Mouse (Mus musculus): Measurements from ENCODE around the gene Mecp2. TPM values are rescaled to one million over a fixed set of nuclear protein-coding genes. Genes with fewer than 3 reads are reported as not detected.

The Mecp2 gene
- polyA plus RNA-seq, 1 experiment from 2014 or later: 17.1 TPM

DNA sequence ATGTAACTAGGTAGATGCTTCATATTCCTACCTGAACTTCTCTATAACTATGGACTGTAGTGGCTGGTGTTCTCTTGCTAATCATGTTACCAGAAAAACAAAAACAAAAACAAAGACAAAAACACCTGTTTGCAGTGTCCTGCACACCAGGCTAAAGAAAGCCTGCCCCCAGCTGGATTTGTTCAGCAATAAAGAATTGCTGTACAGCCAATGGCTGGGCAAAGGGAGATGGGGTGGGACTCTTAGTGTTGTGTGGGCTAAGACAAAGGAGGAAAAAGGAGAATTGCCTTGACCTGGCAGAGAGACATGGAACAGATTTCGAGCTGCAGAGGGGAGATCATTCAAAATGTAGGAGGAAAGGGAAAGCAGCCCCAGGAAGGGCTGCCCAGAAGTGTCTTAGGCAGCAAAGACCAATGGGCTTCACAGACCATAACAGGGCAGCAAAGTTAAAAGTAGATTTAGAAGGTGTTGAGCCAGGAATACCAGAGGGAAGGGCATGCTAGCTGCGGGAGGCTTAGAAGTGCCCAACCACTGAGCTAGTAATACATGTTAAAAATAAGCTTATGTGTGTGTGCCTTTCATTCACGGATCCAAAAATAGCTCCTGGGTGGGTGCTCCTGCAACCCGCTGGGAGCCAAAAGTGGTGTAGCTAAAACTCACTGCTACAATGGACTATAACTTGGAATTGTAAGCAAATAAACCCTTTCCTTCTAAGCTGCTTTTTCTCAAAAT lies 31.5 kb downstream of the Mecp2 start:
- no peak overlapping the region for H3K4me2 ChIP-seq
- no peaks in the 10 kb centered on the region for H3K4me1 ChIP-seq (ENCODE audit: control insufficient read depth, insufficient read depth, low read length)
- H3K36me3 ChIP-seq (ENCODE audit: control insufficient read depth, insufficient read depth, low read length): no peaks in the 10 kb centered on the region
- no peaks in the 10 kb centered on the region for H3K9me3 ChIP-seq (ENCODE audit: control insufficient read depth, low read length)
- H3K27ac ChIP-seq (ENCODE audit: low read depth, low read length): no peak overlapping the region
- no peaks in the 10 kb centered on the region for H3K27me3 ChIP-seq (ENCODE audit: control insufficient read depth, insufficient read depth, low read length)
- 74% methylated on average over 4 of the region's 4 CpGs for WGBS
- DNase-seq (ENCODE audit: low spot score, missing footprints) (no peak), ATAC-seq (ENCODE audit: low FRiP score) (no peak)
- H3K4me3 ChIP-seq (ENCODE audit: low read depth, low read length): no peak overlapping the region
- H3K9ac ChIP-seq (ENCODE audit: low read length): no peak overlapping the region

DNA sequence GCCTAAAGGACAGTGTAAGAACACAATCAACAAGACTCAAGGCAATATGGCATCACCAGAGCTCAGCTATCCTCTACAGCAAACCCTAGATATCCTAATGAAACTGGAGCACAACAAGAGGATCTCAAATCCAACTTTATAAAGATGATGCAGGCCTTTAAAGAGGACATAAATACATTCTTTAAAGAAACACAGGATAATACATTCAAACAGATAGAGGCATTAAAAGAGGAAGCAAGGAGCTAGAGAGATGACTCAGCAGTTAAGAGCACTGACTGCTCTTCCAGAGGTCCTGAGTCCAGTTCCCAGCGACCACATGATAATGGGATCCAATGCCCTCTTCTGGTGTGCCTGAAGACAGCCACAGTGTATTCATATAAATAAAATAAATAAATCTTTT lies 40.0 kb downstream of the Mecp2 start:
- Histone ChIP-seq H3K36me3 (ENCODE audit: control insufficient read depth, insufficient read depth, low read length) (no peaks in the 10 kb centered on the region), H3K4me3 (ENCODE audit: low read depth, low read length) (no peak overlapping the region), H3K9me3 (ENCODE audit: control insufficient read depth, low read length) (no peaks in the 10 kb centered on the region), H3K27me3 (ENCODE audit: control insufficient read depth, insufficient read depth, low read length) (no peaks in the 10 kb centered on the region), H3K9ac (ENCODE audit: low read length) (no peak overlapping the region), H3K4me2 (no peak overlapping the region), H3K27ac (ENCODE audit: low read depth, low read length) (no peak overlapping the region), H3K4me1 (ENCODE audit: control insufficient read depth, insufficient read depth, low read length) (no peaks in the 10 kb centered on the region)
- no peak for ATAC-seq (ENCODE audit: low FRiP score)
- WGBS: 70% methylated on average over 1 of the region's 1 CpGs
- DNase-seq (ENCODE audit: low spot score, missing footprints): no peak

DNA sequence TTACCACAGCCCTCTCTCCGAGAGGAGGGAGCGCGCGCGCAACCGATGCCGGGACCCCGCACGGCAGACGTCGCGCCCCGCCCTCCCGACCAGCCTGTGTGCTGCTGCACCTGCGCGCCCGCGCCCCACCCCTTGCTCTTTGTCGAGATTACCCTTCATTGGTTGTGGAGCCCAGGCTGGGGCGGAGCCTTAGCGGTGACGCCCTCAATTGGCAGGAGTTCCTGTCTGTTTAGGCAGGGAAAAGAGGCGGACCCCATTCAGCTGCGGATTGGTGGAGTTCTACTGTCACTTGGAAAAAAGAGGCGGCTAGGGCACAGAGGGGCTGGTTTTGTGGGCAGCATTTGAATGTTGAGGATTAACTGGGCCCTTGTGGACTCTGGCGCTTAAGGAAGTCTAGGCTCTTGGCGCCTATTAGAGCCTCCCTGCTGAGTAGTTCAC lies 49.5 kb downstream of the Mecp2 start:
- Histone ChIP-seq H3K9me3 (ENCODE audit: control insufficient read depth, low read length) (no peaks in the 10 kb centered on the region), H3K4me1 (ENCODE audit: control insufficient read depth, insufficient read depth, low read length) (peaks cover 6% of the 10 kb centered on the region; the same call in 1 of the 2 replicates), H3K27ac (ENCODE audit: low read depth, low read length) (peak overlapping the region; percentile 92), H3K4me2 (peak overlapping the region; percentile 28), H3K4me3 (ENCODE audit: low read depth, low read length) (peak overlapping the region; percentile 66), H3K9ac (ENCODE audit: low read length) (peak overlapping the region; percentile 79), H3K36me3 (ENCODE audit: control insufficient read depth, insufficient read depth, low read length) (no peaks in the 10 kb centered on the region), H3K27me3 (ENCODE audit: control insufficient read depth, insufficient read depth, low read length) (no peaks in the 10 kb centered on the region)
- DNase-seq (ENCODE audit: low spot score, missing footprints): peak; percentile 97
- WGBS: 16% methylated on average over 27 of the region's 27 CpGs
- peak; percentile 99 for ATAC-seq (ENCODE audit: low FRiP score)

DNA sequence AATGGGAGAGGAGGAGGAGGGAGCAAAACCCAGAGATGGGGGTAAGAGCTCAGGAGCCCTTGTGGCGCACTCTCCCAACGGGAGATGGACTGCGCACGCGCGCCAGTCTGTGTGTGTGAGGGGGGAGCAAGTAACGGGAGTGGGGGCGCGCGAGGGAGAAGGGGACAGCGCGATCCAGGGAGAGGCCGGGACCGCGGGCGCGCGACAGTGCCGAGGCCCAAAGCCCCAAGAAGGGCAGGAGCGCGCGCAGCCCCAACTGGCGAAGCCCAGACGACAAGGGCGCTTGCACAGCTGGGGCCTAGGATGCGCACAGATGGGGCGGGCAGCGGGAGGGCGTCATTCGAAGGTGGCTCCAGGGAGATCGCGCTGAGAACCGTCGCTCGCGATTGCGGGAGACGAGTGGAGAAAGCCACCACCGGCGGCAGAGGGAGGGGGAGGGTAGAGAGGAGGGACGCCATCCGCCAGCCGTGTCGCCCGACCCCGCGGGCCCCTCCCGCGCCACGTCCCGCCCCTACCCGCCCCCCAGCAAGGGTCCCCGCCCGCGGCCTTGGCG lies 50.1 kb downstream of the Mecp2 start:
- Histone ChIP-seq H3K9ac (ENCODE audit: low read length) (peak overlapping the region; percentile 79), H3K36me3 (ENCODE audit: control insufficient read depth, insufficient read depth, low read length) (no peaks in the 10 kb centered on the region), H3K4me3 (ENCODE audit: low read depth, low read length) (peak overlapping the region; percentile 66), H3K27me3 (ENCODE audit: control insufficient read depth, insufficient read depth, low read length) (no peaks in the 10 kb centered on the region), H3K9me3 (ENCODE audit: control insufficient read depth, low read length) (no peaks in the 10 kb centered on the region), H3K4me1 (ENCODE audit: control insufficient read depth, insufficient read depth, low read length) (peaks cover 6% of the 10 kb centered on the region; the same call in 1 of the 2 replicates), H3K27ac (ENCODE audit: low read depth, low read length) (peak overlapping the region; percentile 92), H3K4me2 (peak overlapping the region; percentile 56)
- DNase-seq (ENCODE audit: low spot score, missing footprints): peak; percentile 95
- WGBS: 9% methylated on average over 29 of the region's 56 CpGs
- peak; percentile 73 for ATAC-seq (ENCODE audit: low FRiP score)

DNA sequence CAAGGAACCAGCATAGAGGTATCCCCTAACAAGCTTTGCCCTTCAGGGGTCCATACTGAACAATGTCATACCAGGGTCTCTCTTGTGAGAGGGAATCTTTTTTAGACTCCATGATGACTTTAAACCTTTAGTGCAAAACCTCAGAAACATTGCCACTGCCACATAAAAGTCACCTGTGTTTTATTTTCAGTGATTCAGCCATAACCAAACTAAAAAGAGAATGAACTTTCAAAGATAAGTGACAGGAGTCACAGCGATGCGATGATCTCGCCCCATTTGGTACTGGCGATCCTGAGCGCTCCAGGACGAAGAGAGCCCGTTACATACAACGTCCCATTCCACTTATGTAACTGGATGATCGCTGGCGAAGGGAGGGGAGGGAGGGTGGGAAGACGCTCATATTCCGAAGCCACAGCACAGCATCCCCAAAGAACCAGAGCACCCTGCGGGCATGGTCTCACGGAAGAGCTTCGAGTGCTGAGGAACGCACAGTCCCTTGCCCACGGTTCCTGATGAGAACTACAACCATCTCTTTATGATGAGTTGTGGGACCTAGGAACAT lies 50.8 kb downstream of the Mecp2 start:
- DNase-seq (ENCODE audit: low spot score, missing footprints): no peak
- no peak; the same call in 1 of the 2 replicates for ATAC-seq (ENCODE audit: low FRiP score)
- H3K9me3 ChIP-seq (ENCODE audit: control insufficient read depth, low read length): no peaks in the 10 kb centered on the region
- H3K4me1 ChIP-seq (ENCODE audit: control insufficient read depth, insufficient read depth, low read length): peaks cover 6% of the 10 kb centered on the region; the same call in 1 of the 2 replicates
- H3K27me3 ChIP-seq (ENCODE audit: control insufficient read depth, insufficient read depth, low read length): no peaks in the 10 kb centered on the region
- no peaks in the 10 kb centered on the region for H3K36me3 ChIP-seq (ENCODE audit: control insufficient read depth, insufficient read depth, low read length)
- H3K4me3 ChIP-seq (ENCODE audit: low read depth, low read length): peak overlapping the region; percentile 66
- H3K4me2 ChIP-seq: peak overlapping the region; percentile 56
- WGBS: 21% methylated on average over 17 of the region's 17 CpGs
- peak overlapping the region; percentile 79 for H3K9ac ChIP-seq (ENCODE audit: low read length)
- peak overlapping the region; percentile 92 for H3K27ac ChIP-seq (ENCODE audit: low read depth, low read length)

DNA sequence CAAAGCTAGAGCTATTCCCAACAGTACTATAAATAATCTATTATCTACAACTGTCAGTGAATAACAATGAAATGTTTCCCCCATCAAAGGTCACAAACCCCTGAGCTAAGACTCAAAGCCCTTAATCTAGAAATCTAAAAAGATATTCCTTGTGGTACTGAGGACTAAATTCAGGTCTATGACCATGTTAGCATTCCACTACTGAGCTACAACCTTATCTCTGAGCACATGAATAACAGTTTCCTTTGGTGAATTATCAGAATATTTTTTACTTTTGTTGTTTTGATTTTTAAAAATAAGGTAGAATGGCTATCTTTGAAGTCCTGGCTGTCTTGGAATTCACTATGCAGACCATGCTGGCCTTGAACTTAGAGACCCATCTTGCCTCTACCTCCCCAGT lies 64.4 kb downstream of the Mecp2 start:
- Histone ChIP-seq H3K4me1 (ENCODE audit: control insufficient read depth, insufficient read depth, low read length) (no peaks in the 10 kb centered on the region), H3K27me3 (ENCODE audit: control insufficient read depth, insufficient read depth, low read length) (no peaks in the 10 kb centered on the region), H3K9me3 (ENCODE audit: control insufficient read depth, low read length) (no peaks in the 10 kb centered on the region), H3K4me2 (no peak overlapping the region), H3K36me3 (ENCODE audit: control insufficient read depth, insufficient read depth, low read length) (no peaks in the 10 kb centered on the region), H3K4me3 (ENCODE audit: low read depth, low read length) (no peak overlapping the region), H3K9ac (ENCODE audit: low read length) (no peak overlapping the region), H3K27ac (ENCODE audit: low read depth, low read length) (no peak overlapping the region)
- ATAC-seq (ENCODE audit: low FRiP score): no peak
- DNase-seq (ENCODE audit: low spot score, missing footprints): no peak

DNA sequence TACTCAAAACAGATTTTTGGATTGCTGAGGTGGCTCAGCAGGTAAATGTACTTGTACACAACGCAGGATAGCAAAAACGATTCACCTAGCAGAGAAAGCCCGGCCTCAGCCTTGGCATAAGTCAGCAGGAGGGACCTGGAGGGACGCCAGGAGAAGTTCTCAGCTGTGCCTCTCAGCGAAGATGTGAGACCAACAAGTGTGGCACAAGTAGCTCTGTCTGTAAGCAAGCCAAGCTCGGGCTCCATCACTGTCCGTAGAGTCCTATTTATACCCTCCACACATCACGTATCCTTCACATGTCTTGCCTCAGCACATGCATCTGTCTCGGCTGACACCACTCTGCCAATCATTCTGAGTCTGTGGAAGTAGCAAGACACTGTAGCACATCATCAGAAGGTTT lies 67.3 kb downstream of the Mecp2 start:
- no peak overlapping the region for H3K27ac ChIP-seq (ENCODE audit: low read depth, low read length)
- WGBS: 91% methylated on average over 9 of the region's 9 CpGs
- ATAC-seq (ENCODE audit: low FRiP score): no peak

DNA sequence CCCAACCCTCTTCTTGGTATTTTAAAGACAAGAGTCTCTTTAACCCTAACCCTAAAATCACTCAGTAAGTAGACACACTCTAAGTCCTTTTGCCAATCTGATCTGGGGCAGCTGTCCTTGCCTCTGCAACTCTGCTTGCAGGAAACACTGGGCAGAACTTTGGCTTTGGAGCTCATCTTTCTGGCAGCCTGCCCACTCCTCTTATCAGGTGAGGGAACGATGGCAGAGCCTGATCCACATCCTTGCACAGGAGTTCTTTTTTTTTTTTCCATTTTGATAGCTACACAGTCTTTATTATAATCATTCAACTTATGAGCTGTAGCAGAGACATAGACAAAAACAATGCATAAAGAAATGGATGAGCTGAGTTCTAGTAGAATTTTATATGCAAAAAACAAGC lies 90.1 kb downstream of the Mecp2 start:
- H3K36me3 ChIP-seq (ENCODE audit: control insufficient read depth, insufficient read depth, low read length): no peaks in the 10 kb centered on the region
- H3K27ac ChIP-seq (ENCODE audit: low read depth, low read length): no peak overlapping the region
- no peak overlapping the region for H3K4me3 ChIP-seq (ENCODE audit: low read depth, low read length)
- no peaks in the 10 kb centered on the region for H3K9me3 ChIP-seq (ENCODE audit: control insufficient read depth, low read length)
- ATAC-seq (ENCODE audit: low FRiP score): no peak
- no peaks in the 10 kb centered on the region for H3K4me1 ChIP-seq (ENCODE audit: control insufficient read depth, insufficient read depth, low read length)
- H3K9ac ChIP-seq (ENCODE audit: low read length): no peak overlapping the region
- no peaks in the 10 kb centered on the region for H3K27me3 ChIP-seq (ENCODE audit: control insufficient read depth, insufficient read depth, low read length)
- DNase-seq (ENCODE audit: low spot score, missing footprints): no peak
- WGBS: 72% methylated on average over 1 of the region's 1 CpGs
- H3K4me2 ChIP-seq: no peak overlapping the region

More for the DNA sequence above, 67.3 kb downstream of the Mecp2 start:
- Histone ChIP-seq H3K4me2 (no peak overlapping the region), H3K4me1 (ENCODE audit: control insufficient read depth, insufficient read depth, low read length) (no peaks in the 10 kb centered on the region), H3K4me3 (ENCODE audit: low read depth, low read length) (no peak overlapping the region), H3K27me3 (ENCODE audit: control insufficient read depth, insufficient read depth, low read length) (no peaks in the 10 kb centered on the region), H3K9me3 (ENCODE audit: control insufficient read depth, low read length) (no peaks in the 10 kb centered on the region), H3K9ac (ENCODE audit: low read length) (no peak overlapping the region), H3K36me3 (ENCODE audit: control insufficient read depth, insufficient read depth, low read length) (no peaks in the 10 kb centered on the region)
- DNase-seq (ENCODE audit: low spot score, missing footprints): no peak

DNA sequence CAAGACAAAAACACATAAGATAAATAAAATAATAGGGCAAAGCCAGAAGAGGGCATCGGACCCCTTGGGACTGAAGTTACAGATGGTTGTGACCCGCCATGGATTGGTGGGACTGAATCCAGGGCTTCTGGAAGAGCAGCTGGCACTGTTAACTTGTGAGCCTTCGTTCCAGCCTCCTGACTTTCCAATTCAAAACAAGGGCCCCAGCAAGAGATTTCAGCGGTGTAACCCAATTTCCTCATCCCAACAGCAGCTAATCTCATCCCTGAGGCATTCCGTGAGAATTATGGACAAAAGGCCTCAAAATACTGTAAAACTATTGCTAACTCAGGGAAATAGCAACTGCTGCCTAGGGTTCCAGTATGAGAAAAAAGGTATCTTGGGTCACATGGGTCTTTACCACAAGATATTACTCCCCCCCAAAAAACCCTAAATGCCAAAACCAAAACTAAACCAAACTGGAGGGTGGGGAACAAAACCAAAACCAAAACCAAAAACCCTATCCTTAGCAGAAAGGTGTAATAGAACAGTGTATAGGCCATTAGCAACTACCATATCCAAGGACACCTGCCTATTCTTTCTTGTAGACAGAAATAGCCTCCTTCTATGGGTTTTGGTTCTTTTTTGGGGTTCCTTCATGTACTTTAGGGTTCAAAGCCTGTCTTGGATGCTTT lies 97.3 kb downstream of the Mecp2 start:
- ATAC-seq (ENCODE audit: low FRiP score) (no peak), DNase-seq (ENCODE audit: low spot score, missing footprints) (no peak)
- no peak overlapping the region for H3K4me2 ChIP-seq
- no peak overlapping the region for H3K4me3 ChIP-seq (ENCODE audit: low read depth, low read length)
- H3K9ac ChIP-seq (ENCODE audit: low read length): no peak overlapping the region
- 88% methylated on average over 5 of the region's 5 CpGs for WGBS
- H3K36me3 ChIP-seq (ENCODE audit: control insufficient read depth, insufficient read depth, low read length): 0 out of 2 replicates have a peak, but pooled peaks cover 2% of the 10 kb centered on the region
- no peaks in the 10 kb centered on the region for H3K4me1 ChIP-seq (ENCODE audit: control insufficient read depth, insufficient read depth, low read length)
- H3K27me3 ChIP-seq (ENCODE audit: control insufficient read depth, insufficient read depth, low read length): no peaks in the 10 kb centered on the region
- H3K27ac ChIP-seq (ENCODE audit: low read depth, low read length): no peak overlapping the region
- no peaks in the 10 kb centered on the region for H3K9me3 ChIP-seq (ENCODE audit: control insufficient read depth, low read length)
